Mouse (Mus musculus) hindbrain, postnatal 0 days (tissue): ENCODE data around the gene Olfr524. TPM values are rescaled to one million over a fixed set of nuclear protein-coding genes. Genes with fewer than 3 reads are reported as not detected.

Experiments used
- ATAC-seq: fragments of 200-750 bp; cut with Nextera tagmentation; 2 replicates; pipeline ENCODE4 v1.8.0; 2017; ENCODE audit warnings: mild to moderate bottlenecking, moderate TSS enrichment, moderate library complexity
- DNase-seq: peaks from one replicate; pipeline ENCODE4 v3.0.0-alpha.2; 2015; ENCODE audit warnings: low spot score
- H3K27ac ChIP-seq: fragments of 300-500 bp; sonication (generic); 2 replicates; pipeline ENCODE4 v1.5.1; 2014; ENCODE audit warnings: mild to moderate bottlenecking
- H3K27me3 ChIP-seq: fragments of 300-500 bp; sonication (generic); 2 replicates; pipeline ENCODE4 v1.6.1; 2014; ENCODE audit warnings: low read length, mixed read lengths; ENCODE audit not compliant: insufficient read depth
- H3K36me3 ChIP-seq: fragments of 300-500 bp; sonication (generic); 2 replicates; pipeline ENCODE4 v1.6.1; 2014; ENCODE audit warnings: low read length, mixed read lengths; ENCODE audit not compliant: insufficient read depth
- H3K4me1 ChIP-seq: fragments of 300-500 bp; sonication (generic); 2 replicates; pipeline ENCODE4 v1.6.1; 2014; ENCODE audit warnings: antibody characterized with exemption, low read length, mixed read lengths; ENCODE audit not compliant: insufficient read depth
- H3K4me2 ChIP-seq: fragments of 300-500 bp; sonication (generic); 2 replicates; pipeline ENCODE4 v1.6.1; 2014; ENCODE audit warnings: low read depth, mild to moderate bottlenecking, low read length, moderate library complexity, mixed read lengths
- H3K4me3 ChIP-seq: fragments of 300-500 bp; sonication (generic); 2 replicates; pipeline ENCODE4 v1.5.1; 2014; ENCODE audit warnings: low read length
- H3K9ac ChIP-seq: fragments of 300-500 bp; sonication (generic); replicated peaks from 2 replicates; pipeline ENCODE4 v1.6.1; 2014; ENCODE audit warnings: mild to moderate bottlenecking, low read length, moderate library complexity, mixed read lengths
- H3K9me3 ChIP-seq: fragments of 300-500 bp; sonication (generic); 2 replicates; pipeline ENCODE4 v1.6.1; 2016; ENCODE audit warnings: low read length, mixed read lengths
- CTCF ChIP-seq: IDR thresholded peaks from 2 replicates; pipeline ENCODE4 v1.5.1; 2016; ENCODE audit warnings: antibody characterized with exemption, control low read depth, low read depth
- WGBS: fragments of 180-500 bp; shearing (Covaris S2); extraction: QIAGEN DNeasy Blood & Tissue Kit; methylation state at CpG from one replicate; pipeline ENCODE4 v1.1.7; 2014; 5-methylcytosine and 5-hydroxymethylcytosine counted together
- polyA plus RNA-seq: library from polyadenylated mRNA; unstranded; fragments of >200 nt; fragmentation: Nextera tagmentation; extraction: Ambion mirVana; gene quantifications from 2 replicates; pipeline ENCODE4 v1.2.1, GENCODE M21; 2015
- total RNA-seq: library from RNA; depleted of rRNA; stranded (reverse); fragments of >200 nt; gene quantifications from 2 replicates; pipeline ENCODE4 v1.2.3, GENCODE M21; 2014

Gene Olfr524
- total and polyA plus RNA-seq, 2 experiments from 2014 or later = not detected

DNA sequence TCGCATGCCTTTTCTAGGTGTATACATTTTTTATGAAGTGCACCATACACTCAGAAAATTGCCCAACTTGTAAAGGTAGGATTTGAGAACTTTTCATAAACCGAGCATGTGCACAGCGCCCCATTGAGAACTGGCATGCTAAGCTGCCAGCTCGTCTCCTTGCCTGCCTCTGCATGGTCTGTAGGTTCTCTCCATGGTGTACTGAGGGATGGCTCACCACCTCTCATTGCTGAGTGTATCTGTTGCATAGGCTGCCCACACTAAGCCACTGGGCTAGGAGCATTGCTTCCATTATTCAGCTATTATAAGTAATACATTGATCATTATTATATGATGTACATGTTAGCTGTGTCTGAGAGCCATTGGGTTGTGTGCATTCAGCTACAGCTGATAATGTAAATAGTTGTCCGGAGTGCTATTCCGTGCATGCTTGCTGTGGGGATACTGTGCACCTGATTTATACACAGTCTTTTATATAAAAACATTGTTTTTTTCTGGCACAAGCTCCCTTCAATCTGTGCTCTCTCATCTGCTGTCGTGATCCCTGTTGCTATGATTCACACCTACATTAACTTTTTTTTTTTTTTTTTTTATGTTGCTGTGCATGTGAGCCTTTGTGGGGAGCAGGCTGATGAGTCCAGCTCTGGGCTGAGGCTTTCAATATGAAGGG, 17.9 kb downstream of the Olfr524 start:
- no peak for TF ChIP-seq CTCF
- Histone ChIP-seq H3K9ac (no peak overlapping the region), H3K27me3 (no peaks in the 10 kb centered on the region), H3K27ac (no peak overlapping the region), H3K4me2 (no peak overlapping the region), H3K4me1 (no peaks in the 10 kb centered on the region), H3K4me3 (no peak overlapping the region), H3K9me3 (no peaks in the 10 kb centered on the region), H3K36me3 (no peaks in the 10 kb centered on the region)
- ATAC-seq = no peak
- 75% methylated on average over 7 of the region's 7 CpGs for WGBS
- no peak for DNase-seq

DNA sequence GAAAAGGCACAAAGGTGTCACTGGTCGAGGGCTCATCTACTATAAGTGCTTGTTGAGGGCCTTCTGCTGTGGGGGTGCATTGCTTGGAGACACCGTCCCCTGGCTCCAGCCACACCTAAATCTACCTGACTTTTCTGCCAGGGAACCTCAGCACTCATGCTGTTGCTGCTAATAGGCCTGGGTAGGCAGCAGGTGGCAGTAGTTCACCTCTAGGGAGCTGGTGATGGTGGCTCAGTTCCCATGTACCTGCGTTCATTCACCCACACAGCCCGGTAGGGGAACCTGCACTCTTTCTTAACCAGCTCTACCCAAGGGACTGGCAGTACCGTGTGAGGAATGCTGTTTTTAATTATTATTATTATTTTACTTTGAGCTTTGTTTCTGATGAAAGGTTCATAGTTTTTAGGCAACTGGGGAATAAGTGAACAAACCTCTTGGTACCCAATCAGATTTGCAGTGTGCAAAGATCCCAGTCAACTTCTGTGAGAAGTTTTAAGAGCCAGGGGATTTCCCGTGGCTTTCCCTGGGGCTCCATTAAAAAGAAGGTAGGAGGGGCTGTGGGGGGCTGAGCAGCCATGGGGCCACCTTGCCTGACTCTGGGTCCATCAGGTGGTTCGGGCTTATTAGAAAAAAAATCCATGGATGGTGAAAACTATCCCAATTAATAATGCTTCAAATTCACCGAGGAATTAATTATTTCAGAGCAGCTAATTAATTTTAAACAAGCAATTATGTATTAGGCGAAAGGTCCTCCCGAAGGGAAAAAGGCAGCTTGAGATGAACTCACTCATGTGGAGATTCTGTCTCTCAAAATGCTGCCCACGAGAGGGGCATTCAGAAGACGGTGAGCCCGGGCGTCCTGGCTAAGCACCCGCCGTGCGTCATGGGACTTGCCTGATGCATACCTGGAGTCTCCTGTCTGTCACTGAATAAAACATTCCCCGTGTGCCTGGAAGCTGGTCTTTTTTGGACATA, 18.8 kb downstream of the Olfr524 start:
- Histone ChIP-seq H3K27ac (no peak overlapping the region), H3K4me3 (no peak overlapping the region), H3K36me3 (no peaks in the 10 kb centered on the region), H3K4me2 (no peak overlapping the region), H3K9ac (no peak overlapping the region), H3K9me3 (no peaks in the 10 kb centered on the region), H3K4me1 (no peaks in the 10 kb centered on the region), H3K27me3 (no peaks in the 10 kb centered on the region)
- ATAC-seq (no peak), DNase-seq (peak; percentile 33)
- peak; percentile 57 for TF ChIP-seq CTCF
- 51% methylated on average over 18 of the region's 18 CpGs for WGBS

DNA sequence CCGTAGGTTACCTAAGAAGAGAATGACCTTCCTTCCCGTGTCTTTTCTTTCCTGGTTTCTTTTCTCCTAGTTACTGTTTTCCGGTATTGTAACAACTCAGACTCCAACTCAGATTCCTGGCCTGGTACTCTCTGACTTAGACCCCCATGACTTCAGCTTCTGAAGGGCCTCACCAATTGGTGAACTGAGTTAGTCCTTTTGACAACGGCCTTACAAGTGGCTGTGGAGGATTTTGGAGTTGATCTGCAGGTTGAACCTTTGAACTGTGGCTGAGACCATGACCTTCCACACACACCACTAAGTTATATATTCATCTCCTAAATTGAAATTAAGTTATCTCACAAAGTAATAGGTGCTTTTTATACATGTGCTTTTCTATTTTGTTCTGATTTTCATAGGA, 21.6 kb downstream of the Olfr524 start:
- Histone ChIP-seq H3K4me3 (no peak overlapping the region), H3K4me1 (no peaks in the 10 kb centered on the region), H3K9me3 (no peaks in the 10 kb centered on the region), H3K9ac (no peak overlapping the region), H3K36me3 (no peaks in the 10 kb centered on the region), H3K27ac (no peak overlapping the region), H3K4me2 (no peak overlapping the region), H3K27me3 (no peaks in the 10 kb centered on the region)
- DNase-seq (no peak), ATAC-seq (no peak)
- TF ChIP-seq CTCF = no peak
- 89% methylated on average over 4 of the region's 4 CpGs for WGBS

DNA sequence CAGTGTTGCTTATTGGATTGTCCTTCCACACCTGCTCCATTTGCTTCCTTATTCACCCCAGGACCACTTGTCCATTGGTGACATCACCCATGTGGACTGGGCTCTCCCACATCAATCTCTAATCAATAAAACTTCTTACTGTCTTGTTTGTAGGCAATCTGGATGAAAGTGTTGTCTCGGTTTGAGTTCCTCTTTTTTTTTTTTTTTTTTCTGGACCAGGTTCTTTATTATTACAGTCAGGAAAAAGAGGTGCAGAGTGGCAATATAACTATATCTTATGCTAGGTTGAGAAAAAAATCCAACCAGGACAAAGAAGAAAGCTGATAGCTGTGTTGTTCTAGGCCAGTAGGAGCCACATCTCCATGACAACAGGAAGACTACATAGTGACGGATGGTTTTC, 25.1 kb downstream of the Olfr524 start:
- Histone ChIP-seq H3K9me3 (no peaks in the 10 kb centered on the region), H3K9ac (no peak overlapping the region), H3K4me1 (no peaks in the 10 kb centered on the region), H3K4me2 (no peak overlapping the region), H3K27ac (no peak overlapping the region), H3K4me3 (no peak overlapping the region), H3K36me3 (no peaks in the 10 kb centered on the region), H3K27me3 (no peaks in the 10 kb centered on the region)
- DNase-seq (no peak), ATAC-seq (no peak)
- TF ChIP-seq CTCF = no peak
- WGBS = 85% methylated on average over 2 of the region's 2 CpGs

DNA sequence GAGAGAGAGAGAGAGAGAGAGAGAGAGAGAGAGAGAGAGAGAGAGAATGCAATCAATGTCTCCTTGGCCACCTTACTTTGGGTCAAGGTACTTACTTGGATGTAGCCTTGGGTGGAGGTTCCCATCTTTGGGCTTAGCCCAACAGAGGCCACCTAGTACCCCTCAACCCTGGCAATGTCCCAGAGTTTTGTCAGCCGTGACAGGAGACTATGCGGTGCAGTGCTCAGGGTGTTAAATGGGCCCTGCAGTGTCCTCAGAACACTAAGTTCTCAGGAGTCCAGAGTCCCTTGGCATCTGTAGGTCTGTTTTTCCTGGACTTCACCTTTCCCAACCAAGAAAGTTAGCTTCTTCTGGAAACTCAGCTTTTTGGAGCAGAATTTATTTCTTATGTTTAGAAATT, 26.6 kb downstream of the Olfr524 start:
- WGBS = 67% methylated on average over 2 of the region's 2 CpGs
- Histone ChIP-seq H3K27me3 (no peaks in the 10 kb centered on the region), H3K9me3 (no peaks in the 10 kb centered on the region), H3K27ac (no peak overlapping the region), H3K36me3 (no peaks in the 10 kb centered on the region), H3K4me1 (no peaks in the 10 kb centered on the region), H3K9ac (no peak overlapping the region), H3K4me2 (no peak overlapping the region), H3K4me3 (no peak overlapping the region)
- ATAC-seq = no peak
- no peak for TF ChIP-seq CTCF
- DNase-seq = no peak

DNA sequence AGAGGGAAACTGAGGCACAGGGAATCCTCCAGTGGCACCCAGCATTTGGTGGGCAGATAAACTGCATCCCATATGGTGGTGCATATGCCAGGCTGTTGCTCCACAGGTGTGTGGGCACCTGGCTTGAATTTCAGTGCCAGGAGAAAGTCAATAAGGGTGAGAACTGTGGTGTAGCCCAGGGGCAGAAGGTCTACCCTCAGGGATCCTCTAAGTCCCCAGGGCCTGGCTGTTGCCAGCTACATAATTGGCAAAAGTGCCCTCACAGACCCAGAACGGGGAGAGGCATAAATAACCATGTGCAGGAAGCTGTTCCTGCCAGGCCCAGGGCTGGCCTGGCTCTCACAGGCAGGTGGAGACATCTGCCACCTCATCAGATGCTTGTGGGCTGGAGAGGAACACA, 32.8 kb downstream of the Olfr524 start, which contains the start of gene Olfr523:
Olfr523 (plus strand) TSS at position 282 of the 400 bp plus-strand sequence.
- 47% methylated on average over 1 of the region's 1 CpGs for WGBS
- Histone ChIP-seq H3K27ac (no peak within 1 kb of the TSS), H3K4me3 (no peak within 1 kb of the TSS), H3K36me3 (no peaks in the 10 kb centered on the region), H3K9ac (no peak within 1 kb of the TSS), H3K9me3 (no peaks in the 10 kb centered on the region), H3K27me3 (no peaks in the 10 kb centered on the region), H3K4me1 (no peaks in the 10 kb centered on the region), H3K4me2 (no peak within 1 kb of the TSS)
- 0 out of 2 replicates have a peak, but pooled peaks have one; percentile 38 for ATAC-seq
- peak; percentile 15 for DNase-seq
- no peak for TF ChIP-seq CTCF
